Mouse (Mus musculus) A20 (cell line): ENCODE results near the gene Rtn4.
"Not testable (repeated sequence)": the region's sequence is repeated elsewhere in the genome, so short reads cannot be mapped to it uniquely, and the experiment has no call there.

Experiments used
- DNase-seq: peaks from one replicate; pipeline ENCODE4 v3.0.0-alpha.2; 2011; ENCODE audit warnings: low read depth, low spot score

The Rtn4 gene

DNA sequence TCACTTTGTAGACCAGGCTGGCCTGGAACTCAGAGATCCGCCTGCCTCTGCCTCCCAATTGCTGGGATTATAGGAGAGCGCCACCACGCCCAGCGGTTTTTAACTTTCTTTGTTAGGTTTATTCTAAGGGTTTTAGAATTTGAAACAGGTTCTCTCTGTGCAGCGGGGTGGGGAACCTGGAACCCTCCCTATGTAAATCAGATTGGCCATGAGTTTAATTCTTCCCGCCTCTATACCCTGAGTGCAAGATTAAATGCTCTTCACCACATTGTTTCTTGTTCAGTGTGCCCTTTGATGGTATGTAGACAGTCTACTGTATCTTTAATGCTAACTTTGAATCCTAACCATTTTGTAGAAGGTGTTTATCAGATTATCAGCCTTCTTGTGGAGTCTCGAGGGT, 21.4 kb downstream of the Rtn4 start:
- DNase-seq, result no peak

DNA sequence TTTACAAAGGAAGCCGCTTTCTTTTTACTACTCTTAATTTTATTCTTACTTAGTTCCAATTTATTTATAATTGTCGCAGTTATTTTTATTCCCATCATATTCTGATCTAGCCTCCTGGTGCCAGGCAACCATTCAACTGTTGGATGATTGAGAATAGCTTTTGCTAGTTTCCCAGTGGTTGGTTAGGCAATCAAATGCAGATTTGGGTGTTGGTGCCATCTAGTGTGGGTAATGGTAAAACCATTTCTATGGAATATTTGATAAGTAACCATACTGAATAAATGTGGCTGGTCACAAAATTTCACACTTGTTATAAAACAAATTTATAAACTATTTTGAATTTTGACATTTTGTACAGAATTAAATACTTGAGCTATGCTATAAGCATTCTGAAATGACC, 22.0 kb downstream of the Rtn4 start:
- DNase-seq, result no peak

DNA sequence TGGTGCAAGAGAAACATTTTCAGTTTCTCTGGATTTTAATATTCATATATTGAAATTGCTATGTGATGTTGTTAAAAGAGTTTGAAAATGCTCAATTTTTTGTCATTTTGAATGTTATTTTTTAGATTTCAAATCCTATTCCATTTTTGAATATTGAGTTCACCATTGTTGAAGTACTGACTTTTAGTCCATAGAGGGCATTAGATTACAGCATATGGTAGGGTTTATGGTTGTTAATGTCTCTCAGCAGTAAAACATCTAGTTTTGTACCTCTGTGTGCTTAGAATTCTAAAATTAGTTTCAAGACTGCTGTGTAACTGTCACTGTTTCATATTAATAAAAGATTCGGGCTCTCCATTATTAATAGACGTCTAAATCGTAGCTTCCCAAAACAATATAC, 22.8 kb downstream of the Rtn4 start:
- DNase-seq, result no peak

DNA sequence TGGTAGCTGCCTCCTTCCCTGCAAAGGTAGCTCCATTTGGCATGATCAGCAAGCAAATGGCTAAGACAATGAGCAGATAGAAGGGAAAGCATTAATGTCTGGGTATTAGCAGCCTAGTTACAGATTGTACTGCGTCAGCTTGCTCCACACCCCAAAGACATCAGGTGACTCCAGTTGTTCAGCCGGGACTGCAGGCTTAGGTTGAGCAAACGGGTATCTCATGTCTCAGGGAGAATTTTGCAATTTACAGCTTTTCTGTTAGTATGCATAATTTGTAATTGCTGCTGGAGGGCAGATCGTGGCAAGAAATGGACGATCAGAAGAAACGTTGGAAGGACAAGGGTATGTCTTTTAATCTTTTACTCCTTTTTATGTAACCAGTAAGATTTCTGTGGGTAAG, 25.8 kb downstream of the Rtn4 start:
- DNase-seq, result no peak

DNA sequence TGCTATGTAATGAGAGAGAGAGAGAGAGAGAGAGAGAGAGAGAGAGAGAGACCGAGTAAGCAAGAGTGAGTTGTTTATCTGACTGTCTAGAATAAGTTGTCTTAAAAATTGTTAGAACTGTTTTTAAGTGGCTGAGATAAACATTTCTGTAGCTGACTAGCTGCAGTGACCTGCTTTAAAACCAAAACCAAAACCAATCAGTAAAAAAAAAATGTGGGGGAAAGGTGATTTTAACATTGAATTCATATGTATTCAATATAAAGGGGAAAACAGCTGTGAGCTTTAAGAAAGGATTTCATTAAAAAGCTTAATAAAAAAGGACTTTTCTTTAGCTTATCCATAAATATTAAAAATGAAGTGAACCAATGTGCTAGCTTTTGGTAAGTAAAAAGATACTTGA, 26.9 kb downstream of the Rtn4 start:
- DNase-seq, result no peak

DNA sequence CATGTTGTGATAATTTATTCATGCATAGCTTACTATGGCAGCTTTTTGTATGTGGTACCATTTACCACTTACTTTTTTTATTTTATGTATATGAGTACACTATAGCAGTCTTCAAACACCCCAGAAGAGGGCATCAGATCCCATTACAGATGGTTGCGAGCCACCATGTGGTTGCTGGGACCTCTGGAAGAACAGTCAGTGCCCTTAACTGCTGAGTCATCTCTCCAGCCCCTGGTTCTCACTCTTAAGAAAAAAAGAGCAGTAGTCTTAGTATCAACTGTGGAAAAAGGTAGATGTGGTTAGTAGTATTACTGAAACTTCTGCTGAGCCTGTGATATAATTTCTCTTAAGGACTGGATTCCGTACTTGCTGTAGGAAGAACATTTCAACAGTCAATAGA, 31.5 kb downstream of the Rtn4 start:
- DNase-seq, result no peak

DNA sequence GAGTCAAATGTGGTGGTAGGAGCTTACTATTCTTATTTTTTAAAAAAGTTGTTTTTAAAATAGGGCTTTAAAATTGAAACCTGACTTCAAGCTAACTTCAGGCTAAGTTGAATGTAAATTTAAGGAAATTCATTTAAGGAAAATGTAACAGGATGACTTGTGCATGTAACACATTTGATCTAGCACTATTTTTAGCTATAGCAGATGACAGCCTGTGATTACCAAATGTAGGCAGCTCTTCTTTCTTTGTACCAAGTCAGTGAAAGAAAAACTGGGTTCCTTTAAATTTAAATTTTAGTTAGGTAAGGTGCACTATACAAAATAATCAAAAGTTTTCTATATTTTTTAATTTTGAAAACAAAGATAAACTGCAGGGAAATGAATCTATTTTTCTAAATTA, 32.4 kb downstream of the Rtn4 start:
- no peak for DNase-seq

DNA sequence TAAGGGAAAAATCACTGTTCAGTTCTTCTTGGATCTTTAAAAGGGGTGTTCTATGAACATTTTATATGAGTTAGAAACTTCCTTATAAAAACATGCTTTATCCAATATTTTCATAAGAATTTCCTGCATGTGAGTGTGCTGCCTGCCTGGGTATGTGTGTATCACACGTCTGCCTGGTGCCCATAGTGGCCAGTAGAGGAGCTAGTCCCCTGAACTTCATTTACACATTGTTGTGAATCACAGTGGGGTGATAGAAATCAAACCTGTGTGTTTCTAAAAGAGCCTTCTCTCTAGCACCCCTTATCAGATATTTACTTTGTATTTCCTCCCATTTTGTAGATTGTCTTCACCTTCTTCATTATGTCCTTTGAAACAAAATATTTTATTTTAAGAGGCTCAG, 32.9 kb downstream of the Rtn4 start:
- DNase-seq, result no peak

DNA sequence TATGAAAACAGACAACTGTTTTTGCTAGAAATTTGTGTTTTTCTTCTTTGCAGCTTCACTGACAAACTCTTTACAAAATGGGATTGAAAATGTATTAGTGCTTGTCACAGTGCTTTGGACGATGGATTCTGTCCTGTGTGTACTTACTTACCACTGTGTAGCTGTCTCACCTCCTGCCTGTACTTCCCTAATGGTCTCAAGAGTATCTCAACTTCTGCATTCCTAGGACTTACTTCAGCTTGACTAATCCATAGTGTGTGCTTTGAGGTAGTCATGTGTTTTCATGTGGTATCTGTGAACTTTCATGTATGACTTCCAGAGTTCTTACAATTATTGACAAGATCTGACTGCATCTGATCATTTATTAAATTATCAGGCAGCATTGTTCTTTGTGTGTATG, 35.2 kb downstream of the Rtn4 start:
- DNase-seq, result no peak

DNA sequence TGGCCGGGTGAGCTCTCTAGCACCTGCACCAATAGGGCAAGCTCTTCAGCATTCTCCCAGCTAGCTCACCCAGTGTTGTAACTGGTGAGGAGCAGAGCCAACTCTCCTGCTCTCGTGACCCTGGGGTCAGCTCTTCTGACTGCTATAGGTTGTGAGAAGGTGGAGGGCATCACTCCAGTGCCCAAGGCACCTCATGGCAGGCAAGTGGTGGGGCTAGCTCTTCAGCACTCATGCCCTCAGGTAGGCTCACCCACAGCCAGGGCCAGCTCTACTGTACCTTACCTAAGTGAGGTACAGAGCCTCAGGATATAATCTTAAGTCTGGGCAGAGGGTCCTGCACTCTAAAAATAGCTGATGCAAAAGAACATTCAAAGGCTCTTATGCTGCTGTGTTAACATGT, 47.0 kb downstream of the Rtn4 start:
- DNase-seq, result no peak

DNA sequence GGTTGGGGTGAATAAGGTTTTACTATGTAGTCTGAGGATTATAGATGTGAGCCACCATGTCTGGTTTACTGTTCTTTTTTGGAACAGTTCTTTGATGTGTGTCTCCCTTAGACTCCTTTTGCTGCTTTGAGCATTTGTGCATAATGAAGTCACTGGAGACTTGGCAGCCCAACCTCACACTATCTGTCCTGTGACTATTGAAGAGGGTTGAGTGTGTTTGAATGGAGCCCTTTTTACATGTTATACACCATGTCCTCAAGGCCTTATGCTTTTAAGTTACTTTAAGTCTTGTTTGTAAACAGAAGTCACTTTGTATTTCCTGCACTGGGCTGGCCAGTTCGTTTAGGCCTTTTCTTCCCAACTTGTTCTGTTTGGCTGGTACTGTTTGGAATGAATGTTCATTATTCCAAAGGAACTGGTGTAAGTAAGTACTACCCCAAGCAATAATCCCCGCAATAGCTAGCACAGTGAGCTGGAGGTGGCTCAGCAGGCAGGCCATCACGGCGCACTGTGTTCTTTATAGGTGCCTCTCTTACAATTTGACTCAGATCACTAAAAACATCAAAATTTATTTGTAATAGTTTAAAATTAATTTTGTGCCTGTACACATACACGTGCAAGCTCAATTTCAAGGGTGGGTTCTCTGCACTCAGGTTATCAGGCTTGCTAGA, 52.1 kb downstream of the Rtn4 start:
- DNase-seq, result no peak

DNA sequence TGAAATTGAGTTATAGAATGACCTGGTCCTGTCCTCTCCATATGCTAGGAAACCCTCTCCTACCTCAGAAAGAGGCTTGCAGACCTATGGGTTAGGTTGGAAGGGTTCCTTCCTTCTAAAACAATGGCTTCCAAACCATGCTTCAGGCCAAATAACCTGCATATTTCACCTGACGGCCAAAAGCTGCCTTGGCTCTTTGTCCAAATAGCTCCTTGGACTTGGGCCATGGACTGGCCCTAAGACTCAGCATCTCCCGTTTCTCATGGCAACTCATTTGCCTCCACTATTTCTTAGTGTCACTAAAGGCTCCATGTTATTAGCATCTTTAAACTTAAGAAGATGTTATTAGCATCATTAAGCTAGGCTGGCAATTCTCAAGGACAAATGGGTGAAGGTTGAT, 52.8 kb downstream of the Rtn4 start:
- no peak for DNase-seq

DNA sequence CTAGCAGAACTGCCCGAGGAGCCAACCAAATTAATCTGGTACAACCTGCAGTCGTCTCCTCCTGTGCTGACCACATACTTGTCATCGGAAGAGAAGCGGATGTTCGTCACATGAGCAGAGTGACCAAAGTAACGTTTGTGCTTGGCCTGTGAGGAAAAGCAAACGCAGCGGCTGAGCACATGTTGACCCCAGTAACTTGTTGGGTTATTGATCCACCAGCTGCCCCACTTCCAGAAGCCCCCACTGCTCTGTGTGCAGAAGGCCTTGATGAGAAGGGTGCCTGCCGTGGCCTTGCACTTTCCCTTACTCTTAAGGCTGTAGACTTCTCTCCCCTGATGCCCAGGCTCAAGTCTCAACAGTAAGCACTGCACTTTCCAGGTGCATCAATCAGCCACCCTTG, 53.5 kb downstream of the Rtn4 start:
- no peak for DNase-seq

DNA sequence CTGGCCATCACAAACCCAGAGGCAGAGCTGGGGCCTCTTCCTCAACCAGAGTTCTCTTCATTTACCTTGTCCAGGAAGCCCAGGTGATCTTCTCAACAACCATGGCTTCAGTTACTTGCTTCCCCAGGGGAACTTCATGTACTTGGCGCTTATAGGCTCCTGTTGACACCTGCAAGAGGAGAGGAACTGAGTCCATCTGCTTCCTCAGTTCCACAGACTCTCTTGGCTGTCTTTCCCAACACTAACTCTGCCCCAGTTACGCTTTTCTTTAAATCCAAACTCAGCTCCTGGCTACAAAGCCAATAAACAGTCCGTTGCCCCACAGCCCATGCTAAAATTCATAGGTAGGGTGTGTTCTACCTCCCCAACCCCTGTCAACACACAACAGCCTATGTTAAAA, 54.6 kb downstream of the Rtn4 start:
- no peak for DNase-seq

DNA sequence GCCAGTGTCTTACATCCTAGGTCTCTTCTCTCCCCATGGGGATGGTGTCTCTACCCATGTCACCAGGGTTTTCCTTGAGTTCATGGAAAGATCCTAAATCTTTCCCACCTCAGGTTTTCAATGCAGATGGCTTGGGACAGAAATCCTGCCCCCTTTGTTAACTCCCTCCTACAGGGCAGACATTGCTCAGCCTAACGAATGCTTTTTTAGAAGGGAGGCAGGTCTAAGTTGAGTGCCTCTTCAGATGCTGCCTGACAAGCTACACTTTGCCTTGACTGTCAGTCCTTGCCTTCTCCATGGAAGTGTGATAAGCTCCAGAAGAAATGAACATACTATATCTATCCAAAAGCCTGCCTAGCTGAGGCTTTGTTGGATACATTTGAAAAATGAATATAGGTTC, 55.1 kb downstream of the Rtn4 start:
- no peak for DNase-seq

DNA sequence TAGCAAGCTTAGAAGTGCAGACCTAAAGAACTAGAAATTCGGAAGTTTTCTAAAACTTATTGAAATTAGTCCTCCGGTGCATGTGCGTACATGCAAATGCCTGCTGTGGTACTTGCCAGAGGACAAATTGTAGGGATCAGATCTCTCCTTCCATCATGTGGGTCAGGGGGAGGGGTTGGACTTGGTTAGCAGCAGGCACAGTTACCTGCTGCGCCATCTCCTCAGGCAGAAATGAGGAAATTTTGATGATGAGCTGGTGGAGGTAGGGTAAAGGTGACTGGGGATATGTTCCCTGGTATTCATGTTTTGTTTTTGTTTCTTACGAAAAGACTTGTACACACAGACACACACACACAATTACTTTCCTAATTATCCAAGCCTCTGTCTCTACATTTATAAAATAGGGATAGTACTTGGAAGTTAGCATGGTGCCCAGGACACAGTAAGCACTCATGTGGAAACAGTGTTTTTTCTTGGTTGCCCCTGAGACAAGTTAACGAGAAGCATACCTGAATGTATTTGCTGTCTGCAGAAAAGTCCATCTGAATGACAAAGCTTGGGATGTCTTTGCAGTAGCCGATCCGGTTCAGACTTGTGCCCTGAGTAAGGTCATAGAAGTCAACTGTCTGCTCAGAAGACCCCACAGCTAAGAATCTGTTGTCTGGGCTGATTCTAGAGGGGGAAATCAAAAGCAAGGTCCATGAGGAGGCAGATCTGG, 56.2 kb downstream of the Rtn4 start:
- DNase-seq, result no peak

DNA sequence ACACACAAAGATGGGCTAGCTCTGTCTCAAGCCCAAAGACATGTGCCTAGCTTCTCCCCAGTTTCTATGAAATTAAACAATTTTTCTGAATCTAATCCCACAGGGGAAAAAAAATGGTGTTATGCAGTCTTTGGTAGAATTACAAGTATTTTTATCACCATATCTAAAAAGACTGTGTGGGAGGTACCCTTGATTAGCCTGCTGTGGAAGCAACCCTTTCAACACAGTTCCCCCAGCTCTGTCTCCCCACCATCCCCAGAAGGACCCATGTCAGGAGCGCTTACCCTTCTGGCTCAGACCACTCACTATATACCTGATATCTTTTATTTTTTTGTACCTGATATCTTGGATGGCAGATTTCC, 56.7 kb downstream of the Rtn4 start:
- no peak for DNase-seq

DNA sequence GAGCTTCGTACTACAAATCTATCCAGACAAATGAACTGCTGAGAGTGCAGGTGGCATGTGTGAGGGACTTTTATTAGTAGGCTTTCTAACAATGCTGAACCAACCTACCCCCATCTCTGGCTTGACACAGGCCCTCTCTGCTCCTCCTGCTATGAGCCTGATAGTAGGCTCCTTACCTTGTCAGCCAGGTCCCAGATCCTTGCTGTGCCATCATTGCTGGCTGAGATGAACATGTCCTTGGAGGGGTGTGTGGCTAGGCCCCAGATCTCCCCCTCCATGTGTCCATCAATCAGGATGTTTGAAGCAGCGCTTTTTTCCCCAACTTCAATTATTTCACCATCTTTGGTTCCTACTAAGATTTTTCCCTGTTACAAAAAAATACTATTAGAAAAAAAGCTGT, 58.3 kb downstream of the Rtn4 start:
- no peak for DNase-seq

DNA sequence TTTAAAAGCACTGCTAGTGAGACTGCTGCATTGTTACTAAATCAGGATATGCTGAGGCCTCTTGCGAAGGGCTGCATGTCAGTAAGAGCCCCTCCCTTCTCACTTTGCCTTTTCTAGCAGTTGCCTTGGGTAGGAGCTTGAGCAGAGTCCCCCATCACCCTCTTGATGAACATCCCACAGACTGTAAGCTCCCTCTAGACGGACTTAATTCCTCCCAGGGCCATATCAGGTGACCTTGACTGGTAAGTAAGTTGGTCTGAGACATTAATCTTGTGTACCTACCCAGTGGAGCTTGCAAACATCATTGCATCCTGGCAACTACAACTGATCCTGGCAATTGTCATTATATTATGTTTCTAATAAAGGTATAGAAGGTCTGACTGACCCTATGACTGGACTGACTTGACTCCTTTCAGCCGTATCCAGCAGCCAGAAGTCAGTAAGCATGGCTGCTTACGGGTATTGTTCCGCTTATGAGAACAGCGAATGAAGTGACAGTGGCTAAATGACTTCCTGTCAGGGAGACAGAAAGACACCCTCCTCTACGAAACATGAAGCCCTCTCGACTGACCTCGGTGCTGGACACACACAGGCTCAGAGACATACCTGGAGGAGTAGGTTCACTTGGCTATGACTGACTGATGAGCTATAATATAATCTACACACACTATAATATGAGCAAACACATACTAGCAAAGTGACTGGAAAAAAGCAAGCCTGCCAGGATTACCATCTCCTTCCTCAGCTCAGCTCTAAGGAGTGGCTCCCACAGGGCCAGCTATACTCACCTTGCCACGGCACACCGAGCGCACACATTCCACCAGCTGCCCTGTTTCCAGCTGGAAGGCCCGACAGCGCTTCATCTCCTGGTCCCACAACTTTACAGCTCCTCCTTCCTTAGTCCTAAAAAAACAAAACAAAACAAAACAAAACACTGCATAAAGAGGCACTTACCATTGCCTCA, 59.2 kb downstream of the Rtn4 start:
- DNase-seq, result no peak

DNA sequence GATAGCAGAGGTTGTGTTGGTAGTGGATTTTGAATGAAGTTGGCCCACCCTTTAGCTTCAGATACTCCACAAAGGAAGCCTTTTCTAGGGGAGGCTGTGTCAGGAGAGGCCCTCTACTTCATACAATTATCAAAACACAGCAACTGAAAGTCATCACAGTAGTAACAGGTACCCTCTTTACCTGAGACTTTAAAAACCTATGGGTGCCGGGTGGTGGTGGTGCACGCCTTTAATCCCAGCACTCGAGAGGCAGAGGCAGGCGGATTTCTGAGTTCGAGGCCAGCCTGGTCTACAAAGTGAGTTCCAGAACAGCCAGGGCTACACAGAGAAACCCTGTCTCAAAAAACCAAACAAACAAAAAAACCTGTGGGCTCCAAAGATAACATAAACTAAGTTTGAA, 63.3 kb downstream of the Rtn4 start:
- not testable (repeated sequence) for DNase-seq

DNA sequence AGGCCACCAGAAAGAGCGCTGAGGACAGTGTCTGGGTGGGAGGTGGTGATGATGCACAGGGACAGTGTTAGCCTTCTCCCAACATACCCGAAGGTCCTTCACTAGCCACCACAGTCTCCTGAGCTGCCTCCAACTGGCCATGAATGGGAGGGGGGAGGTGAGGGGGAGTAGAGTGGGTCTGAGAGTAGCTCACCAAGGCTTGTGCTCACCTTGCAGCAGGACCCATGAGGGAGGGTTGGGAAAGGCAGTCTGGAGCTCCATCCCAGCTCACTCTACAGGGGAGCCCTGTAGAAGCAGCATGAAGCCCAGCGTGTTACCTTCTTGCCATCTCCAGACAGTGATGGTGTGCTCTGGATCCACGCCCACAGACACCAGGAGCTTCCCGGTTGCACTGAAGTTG, 65.9 kb downstream of the Rtn4 start:
- no peak for DNase-seq

DNA sequence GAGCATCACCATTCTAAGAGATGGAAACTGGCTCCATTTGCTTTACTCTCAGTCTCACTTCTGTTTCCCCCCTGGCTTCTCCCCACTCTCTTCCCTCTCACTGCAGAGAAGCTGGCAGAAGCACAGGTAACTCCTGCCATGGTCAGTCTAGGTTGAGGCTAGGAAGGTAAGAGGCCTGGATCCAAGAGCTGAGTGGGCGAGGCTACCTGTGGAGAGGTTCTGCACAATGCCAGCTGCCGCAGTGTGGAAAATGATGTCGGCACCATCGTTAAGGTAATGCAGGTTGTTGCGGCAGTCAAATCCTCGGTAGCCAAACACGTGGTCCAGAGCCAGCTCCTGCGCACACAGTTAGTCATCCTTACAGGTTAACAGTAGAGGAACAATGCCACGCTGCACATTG, 68.6 kb downstream of the Rtn4 start:
- no peak for DNase-seq

DNA sequence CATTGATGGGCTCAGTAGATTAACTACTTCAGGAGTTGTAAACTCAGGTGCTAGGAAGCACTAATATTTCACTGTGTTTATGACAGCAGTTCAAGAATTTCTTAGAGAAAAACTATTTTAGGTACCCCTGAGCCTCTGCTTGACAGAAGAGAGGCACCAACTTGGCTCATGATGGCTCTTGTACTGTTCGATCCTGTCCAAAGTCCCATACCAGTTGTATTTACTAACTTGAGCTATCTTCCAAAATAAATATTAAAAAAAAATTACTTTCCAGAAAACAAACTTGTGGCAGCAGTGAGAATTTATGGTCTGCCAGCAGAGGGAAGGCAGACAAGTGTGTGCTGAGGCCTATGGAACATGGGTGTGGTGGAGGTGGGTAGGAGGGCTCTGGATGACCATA, 70.0 kb downstream of the Rtn4 start:
- no peak for DNase-seq
